Mouse (Mus musculus): ENCODE measurements around the gene Sumf1. TPM values are rescaled to one million over a fixed set of nuclear protein-coding genes. Genes with fewer than 3 reads are reported as not detected.

Sumf1 gene
- polyA plus RNA-seq, 1 experiment from 2014 or later, result 27.7 TPM

Other genes starting within 250 kb of the Sumf1 start
- gene Setmar, start 120.5 kb downstream of the Sumf1 start, polyA plus RNA-seq (2015; fragmentation: Nextera tagmentation; extraction: Ambion mirVana), result 8.2 and 9.3 TPM in 2 replicates
- gene Itpr1, start 27.5 kb upstream of the Sumf1 start, polyA plus RNA-seq (2015; fragmentation: Nextera tagmentation; extraction: Ambion mirVana), result 24.6 and 25.2 TPM in 2 replicates